Mouse (Mus musculus) midbrain, embryonic 14.5 days (tissue): ENCODE measurements around the gene Pkd1l2. TPM values are rescaled to one million over a fixed set of nuclear protein-coding genes. Genes with fewer than 3 reads are reported as not detected.

Experiments used
- ATAC-seq: fragments of 200-750 bp; cut with Nextera tagmentation; 2 replicates; pipeline ENCODE4 v1.8.0; 2017; ENCODE audit warnings: moderate number of reproducible peaks, moderate library complexity; ENCODE audit not compliant: low FRiP score, low TSS enrichment
- DNase-seq: peaks from one replicate; pipeline ENCODE4 v3.0.0-alpha.2; 2015
- H3K27ac ChIP-seq: fragments of 300-500 bp; sonication (generic); replicated peaks from 2 replicates; pipeline ENCODE4 v1.5.1; 2014; ENCODE audit warnings: mild to moderate bottlenecking, low read depth, low read length, moderate library complexity
- H3K27me3 ChIP-seq: fragments of 300-500 bp; sonication (generic); 2 replicates; pipeline ENCODE4 v1.6.1; 2014; ENCODE audit warnings: low read length, control low read depth, mixed read lengths; ENCODE audit not compliant: control insufficient read depth, insufficient read depth
- H3K36me3 ChIP-seq: fragments of 300-500 bp; sonication (generic); 2 replicates; pipeline ENCODE4 v1.6.1; 2014; ENCODE audit warnings: low read length, control low read depth; ENCODE audit not compliant: control insufficient read depth, insufficient read depth
- H3K4me1 ChIP-seq: fragments of 300-500 bp; sonication (generic); 2 replicates; pipeline ENCODE4 v1.6.1; 2014; ENCODE audit warnings: mild to moderate bottlenecking, antibody characterized with exemption, low read length, control low read depth; ENCODE audit not compliant: control insufficient read depth, insufficient read depth
- H3K4me2 ChIP-seq: fragments of 300-500 bp; sonication (generic); 2 replicates; pipeline ENCODE4 v1.6.1; 2014; ENCODE audit warnings: mild to moderate bottlenecking, low read length, moderate library complexity
- H3K4me3 ChIP-seq: fragments of 300-500 bp; sonication (generic); replicated peaks from 2 replicates; pipeline ENCODE4 v1.5.1; 2014; ENCODE audit warnings: low read depth, low read length
- H3K9ac ChIP-seq: fragments of 300-500 bp; sonication (generic); replicated peaks from 2 replicates; pipeline ENCODE4 v1.6.1; 2014; ENCODE audit warnings: mild to moderate bottlenecking, low read length, moderate library complexity
- H3K9me3 ChIP-seq: fragments of 300-500 bp; sonication (generic); 2 replicates; pipeline ENCODE4 v1.6.1; 2016; ENCODE audit warnings: low read length, control low read depth, mixed read lengths; ENCODE audit not compliant: control insufficient read depth
- WGBS: fragments of 180-500 bp; shearing (Covaris S2); extraction: QIAGEN DNeasy Blood & Tissue Kit; methylation state at CpG from one replicate; pipeline ENCODE4 v1.1.7; 2014; 5-methylcytosine and 5-hydroxymethylcytosine counted together
- polyA plus RNA-seq: library from polyadenylated mRNA; unstranded; fragments of >200 nt; fragmentation: Nextera tagmentation; extraction: Ambion mirVana; gene quantifications from 2 replicates; pipeline ENCODE4 v1.2.1, GENCODE M21; 2014

Gene Pkd1l2
- polyA plus RNA-seq, 1 experiment from 2014 or later: 0.12 TPM

DNA sequence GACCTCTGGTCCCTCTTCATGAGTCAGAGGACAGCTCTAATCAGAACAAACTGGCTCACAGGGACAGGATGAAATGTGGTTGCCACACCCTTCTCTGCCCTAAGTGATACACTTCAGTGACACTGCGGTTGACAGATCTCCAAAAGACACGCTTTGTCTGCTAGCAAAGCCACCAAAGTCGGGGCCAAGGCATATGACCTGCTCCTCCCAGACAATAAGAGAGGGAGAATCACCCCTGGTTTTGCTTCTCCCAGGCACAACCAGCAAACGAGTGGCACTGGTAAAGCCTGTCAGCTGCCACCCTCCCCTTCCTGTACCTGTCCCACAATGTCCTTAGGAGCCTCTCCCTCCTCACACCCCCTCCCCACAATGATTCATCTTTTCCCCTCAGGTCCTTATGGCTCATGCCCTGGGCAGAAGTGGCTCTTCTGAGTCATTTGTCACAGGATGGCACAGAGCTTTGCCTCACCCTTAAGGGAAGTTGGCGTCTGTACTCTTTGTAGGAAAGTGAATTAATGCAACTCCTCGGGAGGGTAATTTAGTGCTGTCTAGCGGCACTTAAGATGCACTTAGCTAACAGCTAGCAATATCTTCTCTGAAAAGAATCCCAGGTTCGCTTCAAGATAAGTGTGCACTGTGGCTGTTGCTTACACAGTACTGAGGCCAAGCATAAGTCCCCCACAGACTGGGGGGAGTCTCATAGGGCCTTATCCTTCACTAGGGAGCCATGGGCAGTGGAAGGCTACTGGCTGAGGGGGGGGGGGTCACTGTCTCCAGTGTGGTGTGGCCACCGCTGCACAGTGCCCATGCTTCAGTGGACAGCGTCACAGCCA, 7.7 kb downstream of the Pkd1l2 start:
- Histone ChIP-seq H3K4me3 (no peak overlapping the region), H3K9ac (no peak overlapping the region), H3K4me2 (no peak overlapping the region), H3K36me3 (no peaks in the 10 kb centered on the region), H3K9me3 (no peaks in the 10 kb centered on the region), H3K27ac (no peak overlapping the region), H3K4me1 (no peaks in the 10 kb centered on the region), H3K27me3 (no peaks in the 10 kb centered on the region)
- no peak for DNase-seq
- 72% methylated on average over 10 of the region's 10 CpGs for WGBS
- no peak for ATAC-seq

GRCm38 (mm10) chr8:117069708-117070107, 12.5 kb downstream of the Pkd1l2 start:
- DNase-seq: peak; percentile 33
- Histone ChIP-seq H3K27ac (no peak overlapping the region), H3K9ac (no peak overlapping the region), H3K4me1 (no peaks in the 10 kb centered on the region), H3K9me3 (no peaks in the 10 kb centered on the region), H3K36me3 (no peaks in the 10 kb centered on the region), H3K4me2 (no peak overlapping the region), H3K4me3 (no peak overlapping the region), H3K27me3 (no peaks in the 10 kb centered on the region)
- 82% methylated on average over 1 of the region's 1 CpGs for WGBS
- ATAC-seq: no peak

DNA sequence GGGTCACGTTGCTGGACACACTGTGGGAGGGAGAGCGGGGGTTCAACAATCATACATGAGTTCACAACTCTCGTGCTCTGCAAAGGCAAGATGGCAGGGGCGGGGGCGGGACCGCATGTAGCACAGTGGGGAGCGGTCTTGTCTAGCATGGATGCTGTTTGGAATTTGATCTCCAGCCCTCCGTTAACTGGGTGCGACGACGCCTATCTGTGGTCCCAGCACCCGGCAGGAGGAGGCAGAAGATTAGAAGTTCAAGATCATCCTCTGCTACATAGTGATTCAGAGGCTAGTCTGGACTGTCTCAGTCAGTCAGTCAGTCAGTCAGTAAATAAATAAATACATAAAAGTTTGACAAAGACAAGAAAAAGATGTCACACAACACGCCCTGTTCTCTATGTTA, 14.0 kb downstream of the Pkd1l2 start:
- Histone ChIP-seq H3K4me3 (no peak overlapping the region), H3K9me3 (no peaks in the 10 kb centered on the region), H3K27me3 (no peaks in the 10 kb centered on the region), H3K4me2 (no peak overlapping the region), H3K27ac (no peak overlapping the region), H3K36me3 (no peaks in the 10 kb centered on the region), H3K4me1 (no peaks in the 10 kb centered on the region), H3K9ac (no peak overlapping the region)
- 84% methylated on average over 13 of the region's 13 CpGs for WGBS
- ATAC-seq: no peak
- no peak for DNase-seq

DNA sequence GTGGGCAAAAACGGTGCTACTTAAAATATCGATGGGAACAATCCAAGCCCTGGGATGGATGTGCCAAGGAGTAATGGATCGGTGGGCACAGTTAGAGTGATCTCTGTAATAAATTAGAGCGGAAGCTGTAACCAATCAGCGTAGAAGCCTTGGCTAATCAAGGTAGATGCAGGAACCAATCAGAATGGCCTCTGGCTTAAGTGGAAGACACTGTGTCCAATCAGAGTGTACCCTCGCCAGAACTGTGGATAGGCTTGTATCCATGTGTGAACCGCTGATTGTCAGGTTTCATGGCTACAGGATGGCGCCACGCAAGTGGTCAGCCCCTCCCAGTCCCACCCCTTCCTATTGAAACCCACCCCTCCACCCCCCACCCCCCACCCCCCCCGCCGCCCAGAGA, 14.9 kb downstream of the Pkd1l2 start:
- no peaks in the 10 kb centered on the region for H3K4me1 ChIP-seq
- no peak overlapping the region for H3K4me2 ChIP-seq
- H3K4me3 ChIP-seq: no peak overlapping the region
- WGBS: 94% methylated on average over 11 of the region's 11 CpGs
- no peak overlapping the region for H3K27ac ChIP-seq
- no peak overlapping the region for H3K9ac ChIP-seq
- no peak for DNase-seq
- no peaks in the 10 kb centered on the region for H3K9me3 ChIP-seq
- no peaks in the 10 kb centered on the region for H3K36me3 ChIP-seq
- no peak for ATAC-seq
- H3K27me3 ChIP-seq: no peaks in the 10 kb centered on the region

GRCm38 (mm10) chr8:117066955-117067354, 15.3 kb downstream of the Pkd1l2 start:
- Histone ChIP-seq H3K9ac (no peak overlapping the region), H3K9me3 (no peaks in the 10 kb centered on the region), H3K27me3 (no peaks in the 10 kb centered on the region), H3K4me3 (no peak overlapping the region), H3K36me3 (no peaks in the 10 kb centered on the region), H3K4me1 (no peaks in the 10 kb centered on the region), H3K4me2 (no peak overlapping the region), H3K27ac (no peak overlapping the region)
- DNase-seq: no peak
- WGBS: 93% methylated on average over 7 of the region's 7 CpGs
- no peak for ATAC-seq

GRCm38 (mm10) chr8:117061180-117061880, 20.9 kb downstream of the Pkd1l2 start:
- ATAC-seq: no peak
- no peak overlapping the region for H3K4me2 ChIP-seq
- no peak overlapping the region for H3K9ac ChIP-seq
- H3K9me3 ChIP-seq: no peaks in the 10 kb centered on the region
- no peak overlapping the region for H3K27ac ChIP-seq
- DNase-seq: peak; percentile 65
- H3K4me3 ChIP-seq: no peak overlapping the region
- H3K4me1 ChIP-seq: no peaks in the 10 kb centered on the region
- 47% methylated on average over 13 of the region's 13 CpGs for WGBS
- no peaks in the 10 kb centered on the region for H3K36me3 ChIP-seq
- H3K27me3 ChIP-seq: no peaks in the 10 kb centered on the region

DNA sequence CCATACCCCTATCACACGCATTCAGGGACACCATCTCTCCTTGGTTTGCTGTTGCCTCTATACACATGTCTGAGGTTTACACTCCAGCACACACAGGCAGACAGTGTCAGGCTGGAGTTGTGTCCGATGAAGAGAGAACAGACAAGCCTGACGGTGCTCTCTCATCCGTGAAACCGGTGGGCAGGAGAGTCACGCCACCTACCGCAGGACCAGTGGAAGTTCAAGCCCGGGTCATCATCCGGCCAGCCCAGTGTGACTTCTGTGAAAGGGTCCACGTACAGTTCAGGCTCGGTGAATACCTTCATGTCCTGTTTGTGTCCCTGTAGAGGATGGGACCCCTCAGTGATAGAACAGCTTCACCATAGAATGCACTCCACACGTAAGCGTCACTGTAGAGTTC, 21.9 kb downstream of the Pkd1l2 start:
- DNase-seq (no peak), ATAC-seq (no peak)
- WGBS: 68% methylated on average over 13 of the region's 13 CpGs

GRCm38 (mm10) chr8:117059021-117059420, 23.2 kb downstream of the Pkd1l2 start:
- no peak for DNase-seq
- no peak for ATAC-seq

More for the DNA sequence above, 21.9 kb downstream of the Pkd1l2 start:
- Histone ChIP-seq H3K27ac (no peak overlapping the region), H3K4me3 (no peak overlapping the region), H3K9me3 (no peaks in the 10 kb centered on the region), H3K4me2 (no peak overlapping the region), H3K4me1 (no peaks in the 10 kb centered on the region), H3K27me3 (no peaks in the 10 kb centered on the region), H3K9ac (no peak overlapping the region), H3K36me3 (no peaks in the 10 kb centered on the region)

DNA sequence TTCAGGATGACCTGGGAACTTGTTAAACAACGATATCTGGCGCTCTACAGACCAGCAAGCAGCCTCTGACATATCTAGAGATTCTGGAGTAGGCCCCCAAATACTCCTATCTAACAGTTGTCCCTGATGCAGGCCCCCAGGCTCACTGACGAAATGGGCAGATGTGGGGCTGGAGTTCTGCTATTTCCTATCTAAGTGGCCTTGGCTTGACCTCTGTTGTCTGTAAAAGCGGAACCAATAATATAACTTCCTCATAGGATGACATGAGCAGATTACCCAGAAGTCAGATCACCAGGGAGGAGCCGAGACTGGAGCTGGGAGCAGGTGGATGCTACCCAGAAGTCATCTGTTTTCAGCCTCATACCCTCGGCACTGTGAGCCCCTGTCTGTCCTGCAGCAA, 27.2 kb downstream of the Pkd1l2 start:
- Histone ChIP-seq H3K9me3 (no peaks in the 10 kb centered on the region), H3K9ac (no peak overlapping the region), H3K27me3 (no peaks in the 10 kb centered on the region), H3K4me2 (no peak overlapping the region), H3K36me3 (no peaks in the 10 kb centered on the region), H3K27ac (no peak overlapping the region), H3K4me1 (no peaks in the 10 kb centered on the region), H3K4me3 (no peak overlapping the region)
- 83% methylated on average over 6 of the region's 6 CpGs for WGBS
- DNase-seq (no peak), ATAC-seq (no peak)

More at GRCm38 (mm10) chr8:117059021-117059420, 23.2 kb downstream of the Pkd1l2 start:
- Histone ChIP-seq H3K4me3 (no peak overlapping the region), H3K27ac (no peak overlapping the region), H3K9me3 (no peaks in the 10 kb centered on the region), H3K9ac (no peak overlapping the region), H3K4me1 (no peaks in the 10 kb centered on the region), H3K4me2 (no peak overlapping the region), H3K36me3 (no peaks in the 10 kb centered on the region), H3K27me3 (no peaks in the 10 kb centered on the region)
- 70% methylated on average over 7 of the region's 7 CpGs for WGBS
